Mouse (Mus musculus): ENCODE results near the gene Tango6. TPM values are rescaled to one million over a fixed set of nuclear protein-coding genes. Genes with fewer than 3 reads are reported as not detected.

Gene Tango6
- polyA plus RNA-seq, 1 experiment from 2014 or later: 10.1 TPM

DNA sequence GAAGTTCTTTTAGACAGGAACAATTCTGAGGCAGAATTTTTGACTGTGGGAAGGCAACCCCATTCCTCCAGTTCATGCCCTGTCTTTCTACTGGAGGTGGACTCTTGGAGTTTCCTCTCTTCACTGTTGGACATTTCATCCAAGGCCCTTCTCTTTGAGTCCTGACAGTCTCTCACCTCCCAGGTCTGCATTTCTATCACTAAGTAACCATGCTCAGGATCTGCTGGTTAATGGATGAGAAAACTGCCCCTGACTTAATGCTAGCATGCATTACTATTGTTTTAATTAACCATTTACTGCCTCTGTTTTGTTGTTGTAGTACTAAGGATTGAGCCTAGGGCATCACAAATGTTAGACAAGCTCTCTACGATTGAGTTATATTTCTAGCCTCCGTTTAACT lies 82.7 kb downstream of the Tango6 start:
- H3K27ac ChIP-seq (ENCODE audit: low read length): no peak overlapping the region
- no peaks in the 10 kb centered on the region for H3K27me3 ChIP-seq (ENCODE audit: control insufficient read depth, insufficient read depth, low read length)
- H3K36me3 ChIP-seq (ENCODE audit: control insufficient read depth, insufficient read depth, low read length): no peaks in the 10 kb centered on the region
- no peaks in the 10 kb centered on the region for H3K9me3 ChIP-seq (ENCODE audit: control insufficient read depth, low read depth, low read length)
- no peak for ATAC-seq (ENCODE audit: insufficient number of reproducible peaks, insufficient read depth, low FRiP score, low read depth)
- 95% methylated on average over 2 of the region's 2 CpGs for WGBS
- H3K4me2 ChIP-seq (replicated peaks; ENCODE audit: low read depth, low read length): no peak overlapping the region
- H3K4me1 ChIP-seq (ENCODE audit: control insufficient read depth, insufficient read depth, low read length): peaks cover 9% of the 10 kb centered on the region
- H3K9ac ChIP-seq (replicated peaks; ENCODE audit: low read depth, low read length): no peak overlapping the region
- H3K4me3 ChIP-seq (ENCODE audit: low read depth, low read length): no peak overlapping the region

DNA sequence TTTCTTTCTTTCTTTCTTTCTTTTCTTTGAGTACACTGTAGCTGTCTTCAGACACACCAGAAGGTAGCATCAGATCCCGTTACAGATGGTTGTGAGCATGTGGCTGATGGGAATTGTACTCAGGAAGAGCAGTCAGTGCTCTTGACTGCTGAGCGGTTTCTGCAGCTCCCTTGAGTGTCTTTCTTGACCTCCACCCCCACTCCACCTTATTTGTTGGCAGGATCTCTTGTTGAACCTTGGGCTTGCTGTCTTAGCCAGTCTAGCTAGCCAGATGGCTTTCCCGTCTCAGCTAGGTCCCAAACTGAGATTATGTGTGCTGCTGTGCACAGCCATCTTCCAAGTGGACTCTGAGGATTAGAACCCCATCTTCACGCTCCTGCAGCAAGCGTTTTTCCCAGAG lies 83.9 kb downstream of the Tango6 start:
- H3K27ac ChIP-seq (ENCODE audit: low read length): no peak overlapping the region
- no peak for ATAC-seq (ENCODE audit: insufficient number of reproducible peaks, insufficient read depth, low FRiP score, low read depth)
- no peaks in the 10 kb centered on the region for H3K36me3 ChIP-seq (ENCODE audit: control insufficient read depth, insufficient read depth, low read length)
- H3K9me3 ChIP-seq (ENCODE audit: control insufficient read depth, low read depth, low read length): no peaks in the 10 kb centered on the region
- 86% methylated on average over 5 of the region's 5 CpGs for WGBS
- no peak overlapping the region for H3K9ac ChIP-seq (replicated peaks; ENCODE audit: low read depth, low read length)
- H3K4me1 ChIP-seq (ENCODE audit: control insufficient read depth, insufficient read depth, low read length): no peaks in the 10 kb centered on the region
- no peak overlapping the region for H3K4me2 ChIP-seq (replicated peaks; ENCODE audit: low read depth, low read length)
- no peaks in the 10 kb centered on the region for H3K27me3 ChIP-seq (ENCODE audit: control insufficient read depth, insufficient read depth, low read length)
- no peak overlapping the region for H3K4me3 ChIP-seq (ENCODE audit: low read depth, low read length)

DNA sequence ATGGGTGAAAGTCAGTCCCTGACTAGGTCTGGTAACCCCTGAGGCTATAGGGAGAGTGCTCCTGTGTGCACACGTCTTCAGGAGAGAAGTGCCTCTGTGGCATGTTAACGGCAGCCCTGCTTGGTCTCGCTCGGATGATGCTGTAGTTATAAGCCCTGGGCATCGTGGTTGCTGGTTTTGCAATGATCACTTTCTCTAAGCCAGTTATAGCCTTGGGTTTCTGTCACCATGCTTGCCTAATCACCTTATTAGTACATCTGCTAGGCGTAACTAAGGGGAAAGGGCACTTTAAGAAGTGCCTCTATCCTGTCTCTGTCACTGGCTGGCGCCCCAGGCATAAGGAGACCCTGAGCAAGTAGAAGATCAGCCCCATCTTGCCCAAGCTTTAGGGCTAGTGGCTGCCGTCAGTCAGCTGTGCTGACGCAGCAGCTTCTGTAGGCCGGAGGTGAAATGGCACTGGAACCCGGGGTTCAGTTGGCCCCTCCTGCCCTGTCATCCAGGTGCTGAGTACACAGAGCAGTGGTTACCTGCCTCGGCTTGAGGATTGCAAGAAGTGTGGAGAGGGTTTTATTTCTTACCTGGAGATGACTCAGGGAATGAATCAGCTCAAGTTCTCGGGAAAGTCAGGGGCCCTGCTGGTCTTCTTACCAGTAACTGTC lies 86.4 kb downstream of the Tango6 start:
- no peak overlapping the region for H3K27ac ChIP-seq (ENCODE audit: low read length)
- no peaks in the 10 kb centered on the region for H3K9me3 ChIP-seq (ENCODE audit: control insufficient read depth, low read depth, low read length)
- H3K4me1 ChIP-seq (ENCODE audit: control insufficient read depth, insufficient read depth, low read length): no peaks in the 10 kb centered on the region
- 79% methylated on average over 13 of the region's 13 CpGs for WGBS
- no peak for ATAC-seq (ENCODE audit: insufficient number of reproducible peaks, insufficient read depth, low FRiP score, low read depth)
- no peaks in the 10 kb centered on the region for H3K36me3 ChIP-seq (ENCODE audit: control insufficient read depth, insufficient read depth, low read length)
- H3K4me2 ChIP-seq (replicated peaks; ENCODE audit: low read depth, low read length): no peak overlapping the region
- no peaks in the 10 kb centered on the region for H3K27me3 ChIP-seq (ENCODE audit: control insufficient read depth, insufficient read depth, low read length)
- no peak overlapping the region for H3K9ac ChIP-seq (replicated peaks; ENCODE audit: low read depth, low read length)
- no peak overlapping the region for H3K4me3 ChIP-seq (ENCODE audit: low read depth, low read length)

DNA sequence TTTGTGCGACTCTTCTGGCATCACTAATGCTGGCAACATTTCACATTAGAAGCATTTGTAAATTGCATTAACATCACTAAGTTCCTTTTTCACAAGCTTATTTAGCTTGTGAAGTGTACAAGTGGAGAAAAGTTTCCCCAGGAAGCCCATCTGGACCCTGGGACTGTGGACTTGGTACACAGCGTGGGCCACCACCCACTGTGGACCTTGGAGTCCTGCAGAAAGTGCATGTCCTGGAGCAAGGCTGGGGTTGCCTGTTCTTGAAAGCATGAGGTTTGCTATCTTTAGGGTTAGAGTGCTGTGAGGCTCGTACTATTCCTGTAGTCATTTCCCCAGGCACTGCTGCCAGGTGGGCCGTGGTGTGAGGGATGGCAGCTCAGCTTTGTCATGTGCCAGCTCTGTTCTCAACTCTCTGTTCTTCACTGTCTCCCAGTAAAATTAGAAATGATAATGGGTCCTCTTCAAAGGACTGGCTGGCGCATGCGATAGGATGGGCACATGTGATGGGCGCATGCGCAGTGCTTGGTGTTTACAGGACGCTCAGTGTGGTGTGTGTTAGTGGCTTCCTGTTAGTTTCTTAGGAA lies 87.8 kb downstream of the Tango6 start:
- no peak overlapping the region for H3K4me3 ChIP-seq (ENCODE audit: low read depth, low read length)
- no peak overlapping the region for H3K9ac ChIP-seq (replicated peaks; ENCODE audit: low read depth, low read length)
- no peaks in the 10 kb centered on the region for H3K36me3 ChIP-seq (ENCODE audit: control insufficient read depth, insufficient read depth, low read length)
- no peaks in the 10 kb centered on the region for H3K9me3 ChIP-seq (ENCODE audit: control insufficient read depth, low read depth, low read length)
- ATAC-seq (ENCODE audit: insufficient number of reproducible peaks, insufficient read depth, low FRiP score, low read depth): no peak
- no peak overlapping the region for H3K27ac ChIP-seq (ENCODE audit: low read length)
- H3K4me2 ChIP-seq (replicated peaks; ENCODE audit: low read depth, low read length): no peak overlapping the region
- 92% methylated on average over 9 of the region's 9 CpGs for WGBS
- H3K27me3 ChIP-seq (ENCODE audit: control insufficient read depth, insufficient read depth, low read length): no peaks in the 10 kb centered on the region
- H3K4me1 ChIP-seq (ENCODE audit: control insufficient read depth, insufficient read depth, low read length): no peaks in the 10 kb centered on the region

DNA sequence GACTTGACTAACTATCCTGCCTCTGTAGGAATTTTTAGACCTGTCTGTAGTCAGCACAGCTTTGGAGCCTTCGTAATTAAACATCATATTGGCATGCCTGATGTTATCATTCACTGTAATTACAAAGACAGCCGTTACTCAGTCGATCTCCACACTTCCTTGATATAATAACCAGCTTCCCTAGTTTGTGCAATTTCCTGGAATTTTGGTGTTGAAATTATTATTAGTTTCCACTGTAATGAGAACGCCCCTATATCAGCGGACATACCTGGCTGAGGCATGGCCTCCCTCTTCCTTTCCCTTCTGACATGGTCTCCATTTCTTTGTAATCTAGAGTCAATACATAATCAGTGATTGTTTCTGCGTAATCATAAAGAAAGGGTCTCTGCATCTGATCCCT lies 89.2 kb downstream of the Tango6 start:
- Histone ChIP-seq H3K4me2 (replicated peaks; ENCODE audit: low read depth, low read length) (no peak overlapping the region), H3K36me3 (ENCODE audit: control insufficient read depth, insufficient read depth, low read length) (no peaks in the 10 kb centered on the region), H3K9ac (replicated peaks; ENCODE audit: low read depth, low read length) (no peak overlapping the region), H3K27me3 (ENCODE audit: control insufficient read depth, insufficient read depth, low read length) (no peaks in the 10 kb centered on the region), H3K4me3 (ENCODE audit: low read depth, low read length) (no peak overlapping the region), H3K9me3 (ENCODE audit: control insufficient read depth, low read depth, low read length) (no peaks in the 10 kb centered on the region), H3K27ac (ENCODE audit: low read length) (no peak overlapping the region), H3K4me1 (ENCODE audit: control insufficient read depth, insufficient read depth, low read length) (no peaks in the 10 kb centered on the region)
- ATAC-seq (ENCODE audit: insufficient number of reproducible peaks, insufficient read depth, low FRiP score, low read depth): no peak
- 79% methylated on average over 6 of the region's 6 CpGs for WGBS

DNA sequence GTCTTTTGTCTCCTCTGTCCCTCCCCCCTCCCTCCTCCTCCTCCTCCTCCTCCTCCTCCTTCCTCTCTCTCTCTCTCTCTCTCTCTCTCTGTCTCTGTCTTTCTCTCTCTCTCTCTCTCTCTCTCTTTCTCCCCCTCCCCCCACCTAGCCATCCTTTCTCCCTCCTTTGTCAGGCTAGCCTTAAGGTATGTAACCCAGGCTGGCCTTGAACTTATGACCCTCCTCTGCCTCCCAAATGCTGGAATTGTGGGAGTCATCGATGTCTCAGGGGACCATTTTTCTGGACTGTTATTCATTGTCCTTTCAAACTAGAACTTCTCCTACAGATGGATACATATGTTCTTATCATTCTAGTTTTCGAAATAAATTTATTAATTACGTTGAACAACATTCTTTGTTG lies 89.6 kb downstream of the Tango6 start:
- Histone ChIP-seq H3K4me1 (ENCODE audit: control insufficient read depth, insufficient read depth, low read length) (no peaks in the 10 kb centered on the region), H3K36me3 (ENCODE audit: control insufficient read depth, insufficient read depth, low read length) (no peaks in the 10 kb centered on the region), H3K27ac (ENCODE audit: low read length) (no peak overlapping the region), H3K4me2 (replicated peaks; ENCODE audit: low read depth, low read length) (no peak overlapping the region), H3K9me3 (ENCODE audit: control insufficient read depth, low read depth, low read length) (no peaks in the 10 kb centered on the region), H3K9ac (replicated peaks; ENCODE audit: low read depth, low read length) (no peak overlapping the region), H3K27me3 (ENCODE audit: control insufficient read depth, insufficient read depth, low read length) (no peaks in the 10 kb centered on the region), H3K4me3 (ENCODE audit: low read depth, low read length) (no peak overlapping the region)
- no peak for ATAC-seq (ENCODE audit: insufficient number of reproducible peaks, insufficient read depth, low FRiP score, low read depth)
- 86% methylated on average over 3 of the region's 3 CpGs for WGBS

DNA sequence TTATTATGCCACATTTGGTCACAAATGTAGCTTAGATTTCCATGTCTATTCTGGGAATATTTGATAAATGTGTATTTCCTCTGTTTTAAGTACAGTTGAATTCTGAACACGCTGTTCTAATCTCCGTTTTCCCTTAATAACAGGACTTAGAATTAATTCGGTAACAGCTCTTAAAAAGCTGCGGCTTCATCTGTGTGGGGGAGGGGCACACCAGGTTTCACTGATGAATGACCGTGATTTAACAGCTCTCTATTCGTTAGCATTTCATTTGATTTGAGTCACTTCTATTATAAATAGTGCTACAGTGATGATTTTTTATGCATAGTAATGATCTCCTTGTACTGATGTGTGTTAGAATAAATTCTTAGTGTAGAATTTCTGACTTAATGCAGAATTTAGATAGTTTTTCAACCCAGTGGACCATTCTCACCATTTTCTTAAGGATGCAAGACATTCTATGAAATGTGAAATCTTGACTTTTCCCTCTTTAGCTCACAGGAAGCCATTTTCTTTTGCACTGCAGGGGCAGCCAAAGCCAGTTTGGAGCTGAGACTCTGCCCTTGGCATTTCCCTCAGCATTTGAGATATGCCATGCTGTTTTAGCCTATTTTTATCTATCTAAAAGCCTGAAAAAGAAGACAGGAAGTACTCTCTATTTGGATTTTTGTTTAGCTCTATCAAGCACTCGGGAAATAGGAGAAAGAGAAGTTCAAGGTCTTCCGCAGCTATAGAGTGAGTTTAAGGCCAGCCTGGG lies 91.9 kb downstream of the Tango6 start:
- Histone ChIP-seq H3K27ac (ENCODE audit: low read length) (no peak overlapping the region), H3K36me3 (ENCODE audit: control insufficient read depth, insufficient read depth, low read length) (no peaks in the 10 kb centered on the region), H3K4me1 (ENCODE audit: control insufficient read depth, insufficient read depth, low read length) (no peaks in the 10 kb centered on the region), H3K27me3 (ENCODE audit: control insufficient read depth, insufficient read depth, low read length) (no peaks in the 10 kb centered on the region), H3K4me3 (ENCODE audit: low read depth, low read length) (no peak overlapping the region), H3K4me2 (replicated peaks; ENCODE audit: low read depth, low read length) (no peak overlapping the region), H3K9ac (replicated peaks; ENCODE audit: low read depth, low read length) (no peak overlapping the region), H3K9me3 (ENCODE audit: control insufficient read depth, low read depth, low read length) (no peaks in the 10 kb centered on the region)
- WGBS: 83% methylated on average over 8 of the region's 8 CpGs
- ATAC-seq (ENCODE audit: insufficient number of reproducible peaks, insufficient read depth, low FRiP score, low read depth): no peak

DNA sequence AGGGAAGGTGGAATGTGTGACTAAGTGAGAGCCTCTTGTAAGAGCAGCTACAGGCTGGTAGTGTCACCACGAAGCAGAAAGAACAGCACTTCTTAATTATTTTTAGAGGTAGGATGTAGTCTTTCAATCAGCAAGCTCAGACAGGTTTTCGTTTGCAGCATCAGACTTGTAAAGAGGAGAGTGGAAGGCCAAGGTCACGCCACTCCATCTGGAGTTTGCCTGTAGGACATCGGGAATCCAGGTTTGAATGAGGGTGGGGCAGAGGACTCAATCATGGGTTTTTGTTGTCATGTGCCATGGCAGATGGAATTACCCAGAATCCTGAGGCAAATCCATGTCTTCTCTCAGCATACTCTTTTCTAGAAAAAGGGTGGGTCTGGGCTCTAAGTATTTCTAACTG lies 106.8 kb downstream of the Tango6 start:
- ATAC-seq (ENCODE audit: insufficient number of reproducible peaks, insufficient read depth, low FRiP score, low read depth): no peak
- H3K9ac ChIP-seq (replicated peaks; ENCODE audit: low read depth, low read length): no peak overlapping the region
- no peaks in the 10 kb centered on the region for H3K27me3 ChIP-seq (ENCODE audit: control insufficient read depth, insufficient read depth, low read length)
- no peaks in the 10 kb centered on the region for H3K4me1 ChIP-seq (ENCODE audit: control insufficient read depth, insufficient read depth, low read length)
- H3K36me3 ChIP-seq (ENCODE audit: control insufficient read depth, insufficient read depth, low read length): no peaks in the 10 kb centered on the region
- no peak overlapping the region for H3K27ac ChIP-seq (ENCODE audit: low read length)
- no peaks in the 10 kb centered on the region for H3K9me3 ChIP-seq (ENCODE audit: control insufficient read depth, low read depth, low read length)
- 60% methylated on average over 4 of the region's 4 CpGs for WGBS
- H3K4me3 ChIP-seq (ENCODE audit: low read depth, low read length): no peak overlapping the region
- no peak overlapping the region for H3K4me2 ChIP-seq (replicated peaks; ENCODE audit: low read depth, low read length)

Measured in stomach, embryonic 14.5 days (tissue).